Mouse (Mus musculus) stomach, postnatal 0 days (tissue): ENCODE results near the gene Kif14. TPM values are rescaled to one million over a fixed set of nuclear protein-coding genes. Genes with fewer than 3 reads are reported as not detected.

Source experiments
- ATAC-seq: fragments of 200-750 bp; cut with Nextera tagmentation; 2 replicates; pipeline ENCODE4 v1.8.0; 2017; ENCODE audit not compliant: low FRiP score, low TSS enrichment
- DNase-seq: peaks from one replicate; pipeline ENCODE4 v3.0.0-alpha.2; 2016; ENCODE audit warnings: low spot score
- H3K27ac ChIP-seq: fragments of 300-500 bp; sonication (generic); replicated peaks from 2 replicates; pipeline ENCODE4 v1.5.1; 2014; ENCODE audit warnings: mild to moderate bottlenecking, control low read depth
- H3K27me3 ChIP-seq: fragments of 300-500 bp; sonication (generic); 2 replicates; pipeline ENCODE4 v1.6.1; 2014; ENCODE audit warnings: low read length; ENCODE audit not compliant: control insufficient read depth, insufficient read depth
- H3K36me3 ChIP-seq: fragments of 300-500 bp; sonication (generic); 2 replicates; pipeline ENCODE4 v1.6.1; 2014; ENCODE audit warnings: low read length, mixed read lengths; ENCODE audit not compliant: control insufficient read depth, insufficient read depth
- H3K4me1 ChIP-seq: fragments of 300-500 bp; sonication (generic); replicated peaks from 2 replicates; pipeline ENCODE4 v1.6.1; 2014; ENCODE audit warnings: antibody characterized with exemption; ENCODE audit not compliant: control insufficient read depth, insufficient read depth
- H3K4me2 ChIP-seq: fragments of 300-500 bp; sonication (generic); replicated peaks from 2 replicates; pipeline ENCODE4 v1.6.1; 2014; ENCODE audit warnings: low read depth, mild to moderate bottlenecking, control low read depth, moderate library complexity
- H3K4me3 ChIP-seq: fragments of 300-500 bp; sonication (generic); 2 replicates; pipeline ENCODE4 v1.5.1; 2014; ENCODE audit warnings: low read depth, low read length, control low read depth
- H3K9ac ChIP-seq: fragments of 300-500 bp; sonication (generic); 2 replicates; pipeline ENCODE4 v1.6.1; 2014; ENCODE audit warnings: mild to moderate bottlenecking, low read length, control low read depth, mixed read lengths
- H3K9me3 ChIP-seq: fragments of 300-500 bp; sonication (generic); 2 replicates; pipeline ENCODE4 v1.6.1; 2016; ENCODE audit warnings: low read length; ENCODE audit not compliant: control insufficient read depth
- CTCF ChIP-seq: IDR thresholded peaks from 2 replicates; pipeline ENCODE4 v1.5.1; 2016; ENCODE audit warnings: antibody characterized with exemption, low read depth, mild to moderate bottlenecking, moderate library complexity
- EP300 ChIP-seq: optimal IDR thresholded peaks from 2 replicates; pipeline ENCODE3; 2016; ENCODE audit warnings: antibody characterized with exemption
- WGBS: fragments of 180-500 bp; shearing (Covaris S2); extraction: QIAGEN DNeasy Blood & Tissue Kit; methylation state at CpG from one replicate; pipeline ENCODE4 v1.1.7; 2014; 5-methylcytosine and 5-hydroxymethylcytosine counted together
- polyA plus RNA-seq: library from polyadenylated mRNA; unstranded; fragments of >200 nt; fragmentation: Nextera tagmentation; extraction: Ambion mirVana; gene quantifications from 2 replicates; pipeline ENCODE4 v1.2.1, GENCODE M21; 2015

The Kif14 gene
- polyA plus RNA-seq, 1 experiment from 2014 or later: 1.1 TPM

- Histone ChIP-seq H3K4me2 (no peak overlapping the region), H3K27ac (no peak overlapping the region), H3K27me3 (no peaks in the 10 kb centered on the region), H3K9me3 (no peaks in the 10 kb centered on the region), H3K4me1 (no peaks in the 10 kb centered on the region), H3K9ac (no peak overlapping the region), H3K36me3 (no peaks in the 10 kb centered on the region), H3K4me3 (no peak overlapping the region)
- no peak for DNase-seq
- TF ChIP-seq CTCF: no peak
- no peak for TF ChIP-seq EP300
- ATAC-seq: no peak
- WGBS: 69% methylated on average over 4 of the region's 4 CpGs
These were observed 101.5 kb downstream of the Kif14 start for GRCm38 (mm10) chr1:136567641-136568040.

DNA sequence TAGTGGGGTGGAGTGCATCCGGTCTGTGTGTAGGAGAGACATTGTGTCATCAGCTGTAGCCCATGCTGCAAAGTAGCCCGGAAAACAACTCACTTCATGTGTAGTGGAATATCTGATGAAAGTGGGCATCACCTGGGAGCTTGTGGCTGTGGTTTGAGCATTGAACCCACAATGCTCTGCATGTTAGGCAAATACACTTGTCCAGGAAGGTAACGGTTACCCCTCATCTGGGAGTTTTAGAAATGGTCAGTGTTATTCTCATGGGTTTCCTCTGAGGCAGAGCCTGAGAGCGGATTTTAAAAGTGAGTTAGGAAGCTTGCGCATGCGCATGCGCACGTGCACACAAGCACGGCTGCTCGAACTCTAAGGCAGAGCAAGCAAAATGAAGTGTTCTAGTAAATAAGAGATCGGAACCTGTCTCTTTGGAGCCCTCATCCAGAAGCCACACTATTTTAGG lies 102.6 kb downstream of the Kif14 start:
- no peaks in the 10 kb centered on the region for H3K4me1 ChIP-seq
- no peaks in the 10 kb centered on the region for H3K9me3 ChIP-seq
- H3K9ac ChIP-seq: no peak overlapping the region
- ATAC-seq: no peak
- no peak for DNase-seq
- H3K4me2 ChIP-seq: no peak overlapping the region
- no peak overlapping the region for H3K4me3 ChIP-seq
- H3K27me3 ChIP-seq: no peaks in the 10 kb centered on the region
- H3K27ac ChIP-seq: no peak overlapping the region
- no peaks in the 10 kb centered on the region for H3K36me3 ChIP-seq
- TF ChIP-seq CTCF: no peak
- no peak for TF ChIP-seq EP300
- WGBS: 95% methylated on average over 11 of the region's 11 CpGs

DNA sequence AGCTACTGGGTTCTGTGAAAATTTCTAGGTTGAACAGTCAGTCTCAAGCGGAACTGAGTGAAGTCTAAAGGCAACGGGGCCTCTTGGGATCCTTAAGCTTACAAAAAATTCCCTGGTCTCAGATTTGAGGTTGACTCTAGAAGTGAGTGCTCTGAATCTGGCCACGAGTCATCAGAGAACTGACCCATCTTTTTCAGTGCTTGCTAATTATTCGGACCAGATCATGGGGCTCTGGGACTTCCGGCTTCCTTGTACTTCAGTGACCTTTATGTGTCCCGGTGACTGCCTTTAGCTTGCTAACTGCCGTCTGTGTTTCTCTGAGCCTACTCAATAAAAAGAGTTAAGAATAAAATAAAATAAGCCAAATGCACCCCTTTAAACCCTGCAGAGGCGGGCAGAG lies 103.1 kb downstream of the Kif14 start:
- TF ChIP-seq EP300: no peak
- no peak for TF ChIP-seq CTCF
- no peak overlapping the region for H3K9ac ChIP-seq
- WGBS: 86% methylated on average over 8 of the region's 8 CpGs
- ATAC-seq (no peak), DNase-seq (no peak)
- H3K4me3 ChIP-seq: no peak overlapping the region
- no peaks in the 10 kb centered on the region for H3K36me3 ChIP-seq
- no peak overlapping the region for H3K4me2 ChIP-seq
- H3K4me1 ChIP-seq: no peaks in the 10 kb centered on the region
- no peak overlapping the region for H3K27ac ChIP-seq
- H3K27me3 ChIP-seq: no peaks in the 10 kb centered on the region
- no peaks in the 10 kb centered on the region for H3K9me3 ChIP-seq

DNA sequence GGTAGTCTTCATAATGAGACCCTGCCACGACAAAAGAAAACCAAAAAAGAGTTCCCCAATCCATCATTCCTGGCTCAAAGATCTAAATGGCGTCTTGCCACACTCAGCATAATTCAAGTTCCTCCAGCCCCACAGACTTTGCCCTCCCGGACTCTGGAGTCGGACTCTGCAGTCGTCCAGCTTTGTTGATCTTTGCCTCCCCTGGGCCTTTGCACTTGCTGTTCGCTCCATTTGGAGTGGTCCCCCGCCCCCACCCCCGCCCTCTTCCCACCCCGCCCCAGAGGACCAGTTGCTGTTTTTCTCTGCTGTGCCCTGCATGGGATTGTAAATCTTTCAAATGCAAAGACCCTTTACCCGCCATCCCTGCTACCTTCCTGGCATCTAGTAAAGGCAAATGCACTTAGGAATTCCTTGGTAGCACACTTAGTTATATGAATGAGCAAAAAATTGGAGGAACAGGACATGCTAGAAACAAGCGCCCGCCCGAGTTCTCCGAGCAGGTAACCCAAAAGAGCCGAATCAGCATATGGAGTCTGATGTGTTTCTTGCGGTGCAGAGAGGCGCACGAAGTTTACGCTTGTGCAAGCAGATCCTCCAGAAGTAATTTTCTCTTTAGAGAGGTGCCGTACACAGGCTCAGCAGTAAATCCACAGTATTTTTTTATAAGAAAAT lies 103.6 kb downstream of the Kif14 start:
- WGBS: 48% methylated on average over 20 of the region's 20 CpGs
- Histone ChIP-seq H3K4me2 (peak overlapping the region; percentile 12), H3K4me3 (no peak overlapping the region), H3K36me3 (no peaks in the 10 kb centered on the region), H3K27me3 (no peaks in the 10 kb centered on the region), H3K9ac (no peak overlapping the region), H3K9me3 (no peaks in the 10 kb centered on the region), H3K4me1 (no peaks in the 10 kb centered on the region), H3K27ac (no peak overlapping the region)
- DNase-seq: no peak
- no peak for ATAC-seq
- TF ChIP-seq CTCF (no peak), EP300 (no peak)

GRCm38 (mm10) chr1:136570298-136570653 lies 104.1 kb downstream of the Kif14 start:
- Histone ChIP-seq H3K4me3 (no peak overlapping the region), H3K36me3 (no peaks in the 10 kb centered on the region), H3K4me2 (peak overlapping the region; percentile 12), H3K27me3 (no peaks in the 10 kb centered on the region), H3K9me3 (no peaks in the 10 kb centered on the region), H3K9ac (no peak overlapping the region), H3K4me1 (no peaks in the 10 kb centered on the region), H3K27ac (no peak overlapping the region)
- WGBS: 24% methylated on average over 13 of the region's 13 CpGs
- DNase-seq: no peak
- ATAC-seq: no peak
- TF ChIP-seq CTCF: no peak
- no peak for TF ChIP-seq EP300

DNA sequence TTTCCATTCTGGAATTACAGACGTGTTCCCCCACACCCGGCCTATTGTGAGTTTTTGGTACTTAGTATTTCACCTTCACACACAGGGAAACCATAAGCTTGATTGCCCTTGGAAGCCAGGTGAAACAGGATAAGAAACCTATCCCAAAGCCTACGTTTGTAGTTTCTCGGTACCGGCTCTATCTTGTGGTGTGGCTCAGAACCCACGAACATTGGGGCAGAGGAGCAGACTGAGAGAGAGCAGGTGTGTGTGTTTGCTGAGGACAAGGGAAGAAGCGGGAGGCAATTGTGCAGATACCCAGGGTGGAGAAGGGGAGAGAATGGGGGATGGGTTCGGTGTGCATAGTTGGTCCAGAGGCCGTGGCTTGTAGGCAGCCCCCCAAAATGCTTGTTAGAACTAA lies 104.8 kb downstream of the Kif14 start:
- Histone ChIP-seq H3K27ac (no peak overlapping the region), H3K4me1 (no peaks in the 10 kb centered on the region), H3K9me3 (no peaks in the 10 kb centered on the region), H3K36me3 (no peaks in the 10 kb centered on the region), H3K4me3 (no peak overlapping the region), H3K4me2 (no peak overlapping the region), H3K27me3 (no peaks in the 10 kb centered on the region), H3K9ac (no peak overlapping the region)
- TF ChIP-seq EP300: no peak
- no peak for TF ChIP-seq CTCF
- 77% methylated on average over 9 of the region's 9 CpGs for WGBS
- ATAC-seq (no peak), DNase-seq (no peak)
